Mouse (Mus musculus) midbrain, embryonic 10.5 days (tissue): ENCODE data around the gene Lats1. TPM values are rescaled to one million over a fixed set of nuclear protein-coding genes. Genes with fewer than 3 reads are reported as not detected.
A peak's percentile ranks its signal among the peaks of the same experiment; 100 is the strongest.

Experiments
- DNase-seq: peaks from one replicate; pipeline ENCODE4 v3.0.0-alpha.2; 2017; ENCODE audit warnings: low spot score
- H3K27ac ChIP-seq: fragments of 300-500 bp; sonication (generic); replicated peaks from 2 replicates; pipeline ENCODE4 v1.5.1; 2016; ENCODE audit warnings: mild to moderate bottlenecking
- H3K27me3 ChIP-seq: fragments of 300-500 bp; sonication (generic); 2 replicates; pipeline ENCODE4 v1.6.1; 2016; ENCODE audit warnings: low read depth, mild to moderate bottlenecking; ENCODE audit not compliant: poor library complexity, severe bottlenecking
- H3K36me3 ChIP-seq: fragments of 300-500 bp; sonication (generic); 2 replicates; pipeline ENCODE4 v1.6.1; 2016; ENCODE audit warnings: mild to moderate bottlenecking, moderate library complexity
- H3K4me1 ChIP-seq: fragments of 300-500 bp; sonication (generic); 2 replicates; pipeline ENCODE4 v1.6.1; 2016
- H3K4me3 ChIP-seq: fragments of 300-500 bp; sonication (generic); 2 replicates; pipeline ENCODE4 v1.5.1; 2016; ENCODE audit warnings: mild to moderate bottlenecking, moderate library complexity
- H3K9me3 ChIP-seq: fragments of 300-500 bp; sonication (generic); replicated peaks from 2 replicates; pipeline ENCODE4 v1.6.1; 2016; ENCODE audit warnings: mild to moderate bottlenecking
- WGBS: fragments of 180-500 bp; shearing (Covaris S2); methylation state at CpG from one replicate; pipeline ENCODE4 v1.1.7; 2016; 5-methylcytosine and 5-hydroxymethylcytosine counted together
- polyA plus RNA-seq: library from polyadenylated mRNA; unstranded; fragments of >200 nt; fragmentation: Nextera tagmentation; extraction: Ambion mirVana; gene quantifications from 2 replicates; pipeline ENCODE4 v1.2.1, GENCODE M21; 2016

The Lats1 gene
- 8.4 and 10.5 TPM in 2 replicates for polyA plus RNA-seq

DNA sequence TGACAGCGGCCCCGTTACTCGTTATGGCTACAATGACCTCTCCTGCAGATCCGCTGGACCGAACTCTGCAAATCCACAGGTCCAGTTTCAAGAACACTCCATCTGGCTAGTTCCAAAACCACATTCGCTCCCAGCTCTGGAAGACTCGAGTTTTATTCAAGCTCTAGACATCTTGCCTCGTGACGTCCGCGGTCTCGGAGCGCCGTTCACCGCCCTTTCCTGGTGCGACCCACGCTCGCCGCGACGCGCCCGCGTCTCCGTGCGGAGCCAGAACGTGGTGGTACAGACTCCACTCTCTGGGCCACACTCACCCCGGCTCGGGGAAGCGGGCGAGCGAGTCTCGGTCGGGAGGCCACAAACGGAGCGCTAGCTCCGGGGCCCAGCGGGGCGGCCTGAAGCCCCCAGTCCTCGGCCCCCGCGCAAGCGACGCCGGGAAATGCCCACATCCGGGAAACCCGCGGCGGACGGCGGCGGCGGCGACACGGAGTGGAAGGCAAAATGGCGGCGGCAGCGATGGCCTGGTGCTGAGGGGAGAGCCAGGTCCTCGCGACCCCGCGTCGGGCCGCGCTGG is at the start of gene Lats1, which contains the start of gene Pcmt1:
TSS of gene Lats1 (plus strand) at position 484 of the 571 bp plus-strand sequence.
TSS of gene Pcmt1 (minus strand) at position 406 of the 571 bp plus-strand sequence.
- Histone ChIP-seq H3K4me3 (peak within 1 kb of the TSS; percentile 100), H3K27ac (peak within 1 kb of the TSS; percentile 99), H3K27me3 (no peaks in the 10 kb centered on the region), H3K4me1 (peaks cover 30% of the 10 kb centered on the region), H3K36me3 (peaks cover 49% of the 10 kb centered on the region), H3K9me3 (no peaks in the 10 kb centered on the region)
- DNase-seq, result peak; percentile 92
- WGBS, result under 1% methylated on average over 65 of the region's 65 CpGs

DNA sequence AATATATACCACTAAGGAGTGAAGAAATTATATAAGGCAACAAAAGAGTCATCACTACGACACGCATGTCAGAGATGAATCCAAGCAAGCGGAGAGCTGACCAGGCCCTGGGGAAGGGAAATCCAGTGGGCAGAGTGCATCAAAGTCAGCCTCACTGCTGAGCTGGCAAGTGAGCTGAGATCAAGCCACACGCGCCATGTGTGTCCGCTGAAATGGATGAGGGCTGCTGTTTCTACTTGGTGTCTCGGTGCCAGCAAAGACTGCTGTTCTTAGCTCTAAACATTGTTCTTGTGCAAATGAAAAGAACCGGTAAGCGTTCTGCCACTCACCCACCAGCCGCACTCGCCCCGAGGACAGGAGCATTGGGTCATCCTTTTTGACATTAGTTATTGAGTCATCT is 40.6 kb upstream of the Lats1 start:
- WGBS, result 96% methylated on average over 12 of the region's 12 CpGs
- Histone ChIP-seq H3K9me3 (no peaks in the 10 kb centered on the region), H3K27ac (no peak overlapping the region), H3K4me3 (no peak overlapping the region), H3K27me3 (no peaks in the 10 kb centered on the region), H3K36me3 (peaks cover 84% of the 10 kb centered on the region), H3K4me1 (no peaks in the 10 kb centered on the region)
- no peak for DNase-seq

DNA sequence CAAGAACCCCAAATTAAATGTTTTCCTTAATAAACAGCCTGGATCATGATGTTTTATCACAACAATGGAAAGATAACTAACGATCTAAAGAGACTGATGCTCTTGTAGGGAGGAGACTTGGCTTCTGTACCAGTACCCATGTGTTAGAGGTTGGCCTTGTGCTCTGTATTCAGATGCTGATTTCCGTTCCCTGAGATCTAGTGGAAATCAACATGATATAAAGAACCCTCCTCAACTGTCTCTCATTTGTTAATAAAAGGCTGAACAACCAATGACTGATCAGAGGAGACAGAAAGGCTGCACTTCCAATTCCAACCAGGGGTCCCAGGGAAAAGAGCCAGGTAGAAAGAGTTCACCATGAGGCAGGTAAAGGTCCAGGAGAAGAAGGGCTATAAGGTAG is 35.1 kb upstream of the Lats1 start:
- WGBS, result 92% methylated on average over 2 of the region's 2 CpGs
- peaks cover 75% of the 10 kb centered on the region for H3K36me3 ChIP-seq
- no peaks in the 10 kb centered on the region for H3K9me3 ChIP-seq
- no peak overlapping the region for H3K27ac ChIP-seq
- H3K27me3 ChIP-seq, result no peaks in the 10 kb centered on the region
- DNase-seq, result no peak
- no peaks in the 10 kb centered on the region for H3K4me1 ChIP-seq
- no peak overlapping the region for H3K4me3 ChIP-seq

- H3K4me1 ChIP-seq, result no peaks in the 10 kb centered on the region
- peaks cover 48% of the 10 kb centered on the region for H3K36me3 ChIP-seq
- H3K9me3 ChIP-seq, result no peaks in the 10 kb centered on the region
- DNase-seq, result no peak
- H3K27ac ChIP-seq, result no peak overlapping the region
- WGBS, result 96% methylated on average over 4 of the region's 4 CpGs
- no peaks in the 10 kb centered on the region for H3K27me3 ChIP-seq
- no peak overlapping the region for H3K4me3 ChIP-seq
Observed at GRCm38 (mm10) chr10:7649059-7649458, 32.0 kb upstream of the Lats1 start.

GRCm38 (mm10) chr10:7651057-7651456 is 30.0 kb upstream of the Lats1 start:
- H3K27ac ChIP-seq, result no peak overlapping the region
- 87% methylated on average over 2 of the region's 2 CpGs for WGBS
- no peaks in the 10 kb centered on the region for H3K27me3 ChIP-seq
- H3K36me3 ChIP-seq, result peaks cover 28% of the 10 kb centered on the region
- DNase-seq, result no peak
- no peak overlapping the region for H3K4me3 ChIP-seq
- no peaks in the 10 kb centered on the region for H3K9me3 ChIP-seq
- no peaks in the 10 kb centered on the region for H3K4me1 ChIP-seq

DNA sequence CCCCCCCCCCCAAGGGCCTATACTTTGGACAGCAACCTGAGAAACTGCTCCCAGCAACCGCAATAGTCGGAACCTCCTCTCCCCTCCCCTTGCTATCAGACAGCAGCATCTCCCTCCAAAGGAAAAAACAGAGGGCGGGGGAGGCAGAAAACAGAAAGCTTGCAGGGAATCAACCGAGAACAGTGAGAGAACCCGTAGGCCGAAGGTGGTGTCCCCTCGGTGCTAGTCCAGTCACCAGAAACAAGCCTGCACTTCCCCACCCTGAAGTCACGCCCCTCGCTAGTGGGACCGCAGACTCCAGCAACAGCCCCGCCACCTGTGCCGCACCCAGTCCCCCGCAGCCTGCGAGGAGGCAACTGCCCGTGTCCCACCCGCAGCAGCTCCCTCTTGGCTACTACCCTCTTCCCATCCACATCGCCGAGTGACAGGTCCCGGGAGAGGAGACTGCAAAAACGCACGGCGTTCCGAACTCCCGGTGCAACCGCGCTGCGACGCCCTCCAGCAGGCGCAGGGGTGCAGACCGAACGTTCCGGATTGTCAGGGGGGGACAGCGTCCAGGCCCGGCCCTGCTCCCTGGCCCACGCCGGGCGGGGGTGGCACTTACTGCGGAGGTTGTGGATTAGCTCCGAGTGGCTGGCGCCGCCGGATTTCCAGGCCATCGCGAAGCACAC is 18.4 kb upstream of the Lats1 start:
- H3K27ac ChIP-seq, result peak overlapping the region; percentile 94
- WGBS, result under 1% methylated on average over 44 of the region's 44 CpGs
- H3K27me3 ChIP-seq, result no peaks in the 10 kb centered on the region
- H3K4me3 ChIP-seq, result peak overlapping the region; percentile 92
- peaks cover 14% of the 10 kb centered on the region for H3K4me1 ChIP-seq
- H3K36me3 ChIP-seq, result no peaks in the 10 kb centered on the region
- H3K9me3 ChIP-seq, result no peaks in the 10 kb centered on the region
- DNase-seq, result no peak

DNA sequence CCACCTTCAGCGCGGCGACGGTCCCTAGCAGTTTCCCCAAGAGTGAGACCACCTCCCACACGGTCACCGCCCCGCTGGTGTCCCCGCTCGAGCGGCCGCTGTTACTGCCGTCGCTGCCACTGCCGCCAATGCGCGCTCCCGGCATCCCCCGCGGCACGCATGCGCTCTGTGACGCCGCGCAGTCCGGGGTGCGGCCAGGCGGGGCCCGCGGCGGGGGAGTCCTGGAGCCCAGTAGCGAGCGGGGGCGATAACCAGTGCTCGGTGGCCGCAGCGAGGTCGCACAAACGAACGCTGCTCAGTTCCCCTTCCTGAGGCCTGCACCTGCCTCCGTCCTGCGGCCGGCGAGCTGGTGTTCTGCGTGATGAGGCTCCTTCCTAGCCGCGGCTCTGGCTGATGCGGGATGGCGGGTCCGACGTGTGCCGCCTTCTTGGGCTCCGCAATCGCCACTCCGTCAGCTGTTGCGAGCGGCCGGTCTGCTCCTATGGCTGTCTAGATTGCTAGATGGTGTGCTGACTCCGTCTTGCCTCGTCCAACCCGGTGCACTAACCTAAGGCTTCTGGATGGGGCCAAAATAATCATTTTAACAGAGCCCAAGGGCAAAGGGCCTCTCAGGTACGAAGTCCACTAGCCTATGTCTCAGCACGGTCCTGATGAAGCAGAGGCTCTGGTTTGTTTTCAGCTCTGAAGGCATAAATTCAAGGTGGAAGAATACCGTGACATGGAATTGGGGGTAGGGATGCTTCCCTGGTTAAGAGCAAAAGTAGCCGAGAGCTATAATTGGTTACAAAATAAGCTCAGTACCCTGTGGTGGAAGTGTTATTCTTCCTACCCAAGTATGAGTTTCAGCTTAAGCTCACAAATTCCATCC is 17.6 kb upstream of the Lats1 start:
- H3K27ac ChIP-seq, result peak overlapping the region; percentile 94
- H3K36me3 ChIP-seq, result no peaks in the 10 kb centered on the region
- 2% methylated on average over 64 of the region's 64 CpGs for WGBS
- no peaks in the 10 kb centered on the region for H3K9me3 ChIP-seq
- no peaks in the 10 kb centered on the region for H3K27me3 ChIP-seq
- H3K4me3 ChIP-seq, result peak overlapping the region; percentile 92
- peak; percentile 90 for DNase-seq
- peaks cover 21% of the 10 kb centered on the region for H3K4me1 ChIP-seq

GRCm38 (mm10) chr10:7664027-7664526 is 16.9 kb upstream of the Lats1 start:
- Histone ChIP-seq H3K27me3 (no peaks in the 10 kb centered on the region), H3K4me1 (peaks cover 24% of the 10 kb centered on the region), H3K9me3 (no peaks in the 10 kb centered on the region), H3K36me3 (no peaks in the 10 kb centered on the region), H3K4me3 (peak overlapping the region; percentile 92), H3K27ac (0 out of 2 replicates have a peak overlapping the region, but pooled peaks have one; percentile 94)
- WGBS, result 78% methylated on average over 6 of the region's 6 CpGs
- DNase-seq, result no peak

- H3K4me3 ChIP-seq, result no peak overlapping the region
- H3K27ac ChIP-seq, result no peak overlapping the region
- H3K9me3 ChIP-seq, result no peaks in the 10 kb centered on the region
- peaks cover 6% of the 10 kb centered on the region for H3K36me3 ChIP-seq
- WGBS, result 89% methylated on average over 1 of the region's 1 CpGs
- no peaks in the 10 kb centered on the region for H3K27me3 ChIP-seq
- DNase-seq, result no peak
- peaks cover 24% of the 10 kb centered on the region for H3K4me1 ChIP-seq
Observed at GRCm38 (mm10) chr10:7664889-7665288, 16.1 kb upstream of the Lats1 start.

DNA sequence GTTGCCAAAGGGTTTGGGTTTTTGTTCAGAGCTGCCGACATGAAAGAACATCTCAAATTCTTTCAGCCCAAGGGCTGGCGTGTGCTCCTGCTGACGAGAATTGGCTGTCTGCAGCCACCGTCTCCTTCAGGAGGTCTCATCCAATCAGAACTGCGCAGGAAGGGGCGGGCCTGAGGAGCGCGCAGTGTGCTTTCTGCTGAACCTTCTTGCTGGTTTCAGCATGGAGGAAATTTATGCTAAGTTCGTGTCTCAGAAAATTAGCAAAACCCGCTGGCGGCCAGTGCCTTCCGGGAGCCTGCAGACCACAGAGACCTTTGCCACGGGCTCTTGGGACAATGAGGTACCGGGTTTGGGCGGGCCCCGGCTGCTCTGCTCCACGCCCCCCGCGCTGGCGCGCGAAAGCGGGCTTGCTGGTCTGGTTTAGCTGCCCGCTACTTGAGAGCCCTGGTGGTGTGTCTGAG is 13.6 kb upstream of the Lats1 start, which contains the start of gene Nup43:
TSS of gene Nup43 (plus strand) at position 162 of the 461 bp plus-strand sequence.
- H3K4me1 ChIP-seq, result peaks cover 18% of the 10 kb centered on the region
- peak within 1 kb of the TSS; percentile 85 for H3K27ac ChIP-seq
- peak within 1 kb of the TSS; percentile 89 for H3K4me3 ChIP-seq
- no peaks in the 10 kb centered on the region for H3K9me3 ChIP-seq
- under 1% methylated on average over 24 of the region's 24 CpGs for WGBS
- no peaks in the 10 kb centered on the region for H3K27me3 ChIP-seq
- peak; percentile 90 for DNase-seq
- peaks cover 30% of the 10 kb centered on the region for H3K36me3 ChIP-seq

DNA sequence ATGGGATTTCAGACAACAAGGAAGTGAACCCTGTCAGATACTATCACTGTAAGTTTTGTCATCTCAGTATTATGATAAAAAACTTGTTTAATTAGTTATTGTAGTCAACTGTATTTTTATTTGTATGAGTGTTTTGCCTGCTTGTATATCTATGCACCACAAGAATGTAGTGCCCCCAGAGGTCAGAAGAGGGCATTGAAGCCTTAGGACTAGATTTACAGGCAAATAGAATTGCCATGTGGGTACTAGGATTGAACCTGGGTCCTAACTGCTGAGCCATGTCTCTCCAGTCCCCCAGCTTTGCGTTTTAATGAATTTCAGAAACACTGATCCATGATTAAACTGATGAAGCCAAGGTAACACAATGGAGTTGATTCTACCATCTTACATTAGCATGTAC is 7.3 kb upstream of the Lats1 start:
- H3K27me3 ChIP-seq, result no peaks in the 10 kb centered on the region
- H3K4me3 ChIP-seq, result no peak overlapping the region
- peaks cover 85% of the 10 kb centered on the region for H3K36me3 ChIP-seq
- DNase-seq, result no peak
- H3K27ac ChIP-seq, result no peak overlapping the region
- 83% methylated on average over 1 of the region's 1 CpGs for WGBS
- H3K9me3 ChIP-seq, result no peaks in the 10 kb centered on the region
- peaks cover under 1% of the 10 kb centered on the region; the same call in 1 of the 2 replicates for H3K4me1 ChIP-seq

- DNase-seq, result peak; percentile 80
Observed at GRCm38 (mm10) chr10:7681343-7682025, 470 bp downstream of the Lats1 start.

More at GRCm38 (mm10) chr10:7681343-7682025, 470 bp downstream of the Lats1 start:
- WGBS, result under 1% methylated on average over 64 of the region's 64 CpGs
- H3K27ac ChIP-seq, result peak overlapping the region; percentile 99
- no peaks in the 10 kb centered on the region for H3K9me3 ChIP-seq
- peaks cover 30% of the 10 kb centered on the region for H3K4me1 ChIP-seq
- H3K4me3 ChIP-seq, result peak overlapping the region; percentile 100
- H3K27me3 ChIP-seq, result no peaks in the 10 kb centered on the region
- peaks cover 49% of the 10 kb centered on the region for H3K36me3 ChIP-seq
